Mouse (Mus musculus) myocyte (in vitro differentiated cells): ENCODE data around the gene Slc27a1. TPM values are rescaled to one million over a fixed set of nuclear protein-coding genes. Genes with fewer than 3 reads are reported as not detected.

ENCODE experiments used
- H3K27me3 ChIP-seq: one replicate; pipeline ENCODE4 v1.6.1; 2011; ENCODE audit not compliant: control insufficient read depth, insufficient read depth, insufficient read length
- H3K36me3 ChIP-seq: one replicate; pipeline ENCODE4 v1.6.1; 2011; ENCODE audit not compliant: control insufficient read depth, insufficient read depth
- H3K4me2 ChIP-seq: one replicate; pipeline ENCODE4 v1.6.1; 2011; ENCODE audit warnings: low read depth, control low read depth
- H3K4me3 ChIP-seq: one replicate; pipeline ENCODE4 v1.5.1; 2011; ENCODE audit warnings: mild to moderate bottlenecking, control low read depth, moderate library complexity
- H3K79me2 ChIP-seq: one replicate; pipeline ENCODE4 v1.6.1; 2011; ENCODE audit not compliant: control insufficient read depth, insufficient read depth
- H3ac ChIP-seq: one replicate; pipeline ENCODE4 v1.6.1; 2011; ENCODE audit not compliant: control insufficient read depth, insufficient read length
- CEBPB ChIP-seq: IDR thresholded peaks from 2 replicates; pipeline ENCODE4 v1.6.1; 2011; ENCODE audit warnings: mild to moderate bottlenecking, moderate library complexity; ENCODE audit not compliant: poor library complexity, insufficient read depth, severe bottlenecking
- E2F4 ChIP-seq: IDR thresholded peaks from one replicate; pipeline ENCODE4 v1.6.1; 2011; ENCODE audit warnings: mild to moderate bottlenecking, control low read depth, moderate library complexity; ENCODE audit not compliant: insufficient read depth
- MAX ChIP-seq: IDR thresholded peaks from one replicate; pipeline ENCODE4 v1.6.1; 2011; ENCODE audit warnings: low read depth, mild to moderate bottlenecking, control low read depth
- MYOD1 ChIP-seq, 3 experiments: IDR thresholded peaks; one replicate each; pipeline ENCODE4 v1.6.1; 2011; ENCODE audit warnings: control low read depth in 2 of 3, low read depth in 2 of 3, mild to moderate bottlenecking in 2 of 3, moderate library complexity in 1 of 3; ENCODE audit not compliant: insufficient read length in 2 of 3, control insufficient read depth in 1 of 3
- MYOG ChIP-seq, 3 experiments: IDR thresholded peaks; one replicate each; pipeline ENCODE4 v1.6.1; 2011; ENCODE audit warnings: control low read depth in 2 of 3, low read depth in 2 of 3, mild to moderate bottlenecking in 2 of 3; ENCODE audit not compliant: insufficient read length in 2 of 3, control insufficient read depth in 1 of 3, insufficient read depth in 1 of 3
- POLR2A ChIP-seq: IDR thresholded peaks from one replicate; pipeline ENCODE4 v1.6.1; 2011; ENCODE audit warnings: low read depth, mild to moderate bottlenecking, control low read depth, moderate library complexity; ENCODE audit not compliant: insufficient read length
- POLR2AphosphoS2 ChIP-seq: IDR thresholded peaks from one replicate; pipeline ENCODE4 v1.6.1; 2011; ENCODE audit warnings: low read depth, control low read depth; ENCODE audit not compliant: insufficient read length
- SRF ChIP-seq: IDR thresholded peaks from one replicate; pipeline ENCODE4 v1.6.1; 2011; ENCODE audit warnings: low read depth; ENCODE audit not compliant: control insufficient read depth, insufficient read length
- TCF12 ChIP-seq: IDR thresholded peaks from one replicate; pipeline ENCODE4 v1.6.1; 2011; ENCODE audit warnings: mild to moderate bottlenecking, control low read depth; ENCODE audit not compliant: poor library complexity, insufficient read depth, severe bottlenecking
- TCF3 ChIP-seq: IDR thresholded peaks from one replicate; pipeline ENCODE4 v1.6.1; 2011; ENCODE audit warnings: low read depth, control low read depth; ENCODE audit not compliant: insufficient read length
- USF1 ChIP-seq: IDR thresholded peaks from one replicate; pipeline ENCODE4 v1.6.1; 2011; ENCODE audit warnings: low read depth, mild to moderate bottlenecking, control low read depth, moderate library complexity
- polyA plus RNA-seq: library from polyadenylated mRNA; unstranded; fragments of >200 nt; fragmentation: generic; extraction: Trizol; gene quantifications from one replicate; pipeline ENCODE4 v1.2.1, GENCODE M21; 2012; ENCODE audit warnings: missing spikeins

Gene Slc27a1
- polyA plus RNA-seq, 1 experiment: 33.9 TPM

DNA sequence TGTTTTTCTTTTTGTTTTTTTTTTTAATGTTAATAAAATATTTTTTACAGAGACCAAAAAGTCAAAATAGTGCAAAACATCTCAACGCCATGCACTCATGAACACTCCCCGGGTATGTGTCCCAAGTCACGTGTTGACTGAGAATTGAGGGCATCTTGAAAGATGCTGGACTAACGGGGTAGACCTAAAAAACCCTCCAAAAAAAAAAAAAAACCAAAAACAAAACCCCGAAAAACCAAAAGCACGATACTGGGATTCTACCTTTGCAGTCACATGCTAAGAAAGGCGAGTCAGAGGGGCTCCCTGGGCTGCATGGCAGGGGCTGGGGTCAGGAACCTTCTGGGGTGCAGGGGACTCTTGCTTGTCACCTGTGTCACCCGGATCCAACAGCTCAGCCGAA, 58.1 kb downstream of the Slc27a1 start:
- TF ChIP-seq MYOD1 (IDR thresholded peaks at IDR 0.05; ENCODE audit: control insufficient read depth in 1 of 3, insufficient read length in 2 of 3, low read depth in 2 of 3): no peak
- TF ChIP-seq MAX: no peak
- TF ChIP-seq USF1: no peak
- H3K27me3 ChIP-seq: no peaks in the 10 kb centered on the region
- no peak overlapping the region for H3K4me3 ChIP-seq
- H3K36me3 ChIP-seq: peaks cover 27% of the 10 kb centered on the region
- no peak overlapping the region for H3K4me2 ChIP-seq
- H3ac ChIP-seq: no peak overlapping the region
- no peaks in the 10 kb centered on the region for H3K79me2 ChIP-seq

- Histone ChIP-seq H3K27me3 (no peaks in the 10 kb centered on the region), H3K36me3 (peaks cover 20% of the 10 kb centered on the region), H3K4me2 (no peak overlapping the region), H3K79me2 (no peaks in the 10 kb centered on the region), H3ac (no peak overlapping the region), H3K4me3 (no peak overlapping the region)
- no peak for TF ChIP-seq TCF3
- no peak for TF ChIP-seq TCF12
- TF ChIP-seq USF1: no peak
- no peak for TF ChIP-seq MYOG (IDR thresholded peaks at IDR 0.05; ENCODE audit: control insufficient read depth in 1 of 3, insufficient read depth in 1 of 3, insufficient read length in 2 of 3, low read depth in 2 of 3)
- no peak for TF ChIP-seq E2F4
- peak; percentile 8 for TF ChIP-seq POLR2AphosphoS2
- no peak for TF ChIP-seq POLR2A
Measured at GRCm38 (mm10) chr8:71627265-71628099, 58.8 kb downstream of the Slc27a1 start.

DNA sequence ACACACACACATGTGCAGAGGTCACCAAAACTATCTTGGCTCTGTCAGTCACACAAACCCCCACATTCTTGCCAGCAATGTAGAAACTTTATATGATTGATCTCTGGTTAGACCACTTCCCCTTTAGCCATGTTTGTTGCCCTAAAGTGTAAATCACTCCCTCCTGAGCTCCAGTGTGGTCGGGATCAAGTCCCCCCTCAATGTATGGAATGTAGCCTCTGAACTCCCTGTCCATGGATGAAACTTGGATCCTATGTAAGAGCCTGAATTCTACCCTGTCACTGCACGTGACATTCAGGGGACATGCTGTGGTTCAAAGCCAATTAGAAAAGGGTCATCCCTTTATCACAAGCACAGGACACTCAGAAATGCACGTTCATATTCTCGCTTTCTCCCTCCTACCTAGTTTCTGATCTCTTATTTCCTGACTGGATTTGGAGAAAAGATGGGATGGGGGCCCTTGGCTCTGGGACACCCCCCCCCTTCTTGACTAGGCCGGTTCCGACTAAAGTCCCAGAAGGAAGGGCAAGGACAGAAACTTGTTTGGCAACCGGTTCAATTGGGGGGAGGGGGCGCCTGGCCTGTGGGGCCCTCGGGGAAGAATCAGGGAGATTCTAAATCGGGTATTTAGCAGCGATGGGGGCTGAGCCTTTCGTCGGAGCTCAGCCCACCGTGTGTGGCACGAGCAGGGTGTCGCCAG, 59.9 kb downstream of the Slc27a1 start:
- peak overlapping the region; percentile 18 for H3K4me3 ChIP-seq
- no peaks in the 10 kb centered on the region for H3K79me2 ChIP-seq
- peaks cover 10% of the 10 kb centered on the region for H3K36me3 ChIP-seq
- peak overlapping the region; percentile 93 for H3K4me2 ChIP-seq
- H3ac ChIP-seq: peak overlapping the region; percentile 10
- H3K27me3 ChIP-seq: no peaks in the 10 kb centered on the region
- no peak for TF ChIP-seq MYOG (IDR thresholded peaks at IDR 0.05; ENCODE audit: control insufficient read depth in 1 of 3, insufficient read depth in 1 of 3, insufficient read length in 2 of 3, low read depth in 2 of 3)
- TF ChIP-seq TCF3: no peak
- TF ChIP-seq MYOD1 (IDR thresholded peaks at IDR 0.05; ENCODE audit: control insufficient read depth in 1 of 3, insufficient read length in 2 of 3, low read depth in 2 of 3): peak in 1 of 3 experiments; percentile 33
- TF ChIP-seq USF1: no peak
- no peak for TF ChIP-seq POLR2AphosphoS2

DNA sequence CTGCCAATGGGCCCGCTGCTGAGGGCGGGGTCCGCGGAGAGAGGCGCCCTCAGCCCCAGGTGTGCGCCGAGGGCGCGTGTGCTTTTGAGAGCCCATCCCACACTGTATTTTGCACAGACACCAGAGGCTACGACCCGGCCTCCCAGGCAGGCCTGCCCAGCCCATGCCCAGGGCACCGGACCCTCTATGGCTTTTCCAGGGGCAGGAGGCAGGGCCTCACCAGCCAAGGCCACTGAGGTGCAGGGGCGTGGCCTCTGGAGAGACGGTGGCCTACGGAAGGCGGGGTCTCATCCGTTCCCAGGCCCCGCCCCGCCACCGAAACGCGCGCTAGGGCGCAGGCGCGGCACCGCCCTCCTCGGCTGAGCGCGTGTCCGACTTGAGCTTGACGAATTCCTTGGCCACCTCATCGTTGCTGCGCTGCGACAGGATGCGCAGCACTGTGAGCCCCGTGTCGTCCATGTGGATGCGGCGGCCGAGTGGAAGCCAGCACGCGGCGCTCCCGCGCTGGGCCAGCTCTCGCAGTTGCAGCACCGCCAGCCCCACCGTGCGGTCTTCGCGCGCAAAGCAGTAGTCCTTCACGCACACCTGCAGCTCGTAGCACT, 60.5 kb downstream of the Slc27a1 start:
- TF ChIP-seq MYOD1 (IDR thresholded peaks at IDR 0.05; ENCODE audit: control insufficient read depth in 1 of 3, insufficient read length in 2 of 3, low read depth in 2 of 3): no peak
- TF ChIP-seq POLR2A: peak; percentile 87
- TF ChIP-seq POLR2AphosphoS2: peak; percentile 73
- peaks cover 3% of the 10 kb centered on the region for H3K36me3 ChIP-seq
- peak overlapping the region; percentile 10 for H3ac ChIP-seq
- no peaks in the 10 kb centered on the region for H3K27me3 ChIP-seq
- no peaks in the 10 kb centered on the region for H3K79me2 ChIP-seq
- peak overlapping the region; percentile 18 for H3K4me3 ChIP-seq
- H3K4me2 ChIP-seq: peak overlapping the region; percentile 93

- Histone ChIP-seq H3K4me3 (peak overlapping the region; percentile 18), H3K79me2 (no peaks in the 10 kb centered on the region), H3K4me2 (peak overlapping the region; percentile 93), H3K27me3 (no peaks in the 10 kb centered on the region), H3K36me3 (no peaks in the 10 kb centered on the region), H3ac (peak overlapping the region; percentile 10)
- TF ChIP-seq CEBPB (no peak), USF1 (no peak), TCF12 (no peak), SRF (no peak), POLR2A (no peak), POLR2AphosphoS2 (no peak)
Measured at GRCm38 (mm10) chr8:71629781-71630212, 61.1 kb downstream of the Slc27a1 start.
